Mouse (Mus musculus) gastrocnemius, adult 8-10 months (tissue): Measurements from ENCODE around the gene Kif19a. TPM values are rescaled to one million over a fixed set of nuclear protein-coding genes. Genes with fewer than 3 reads are reported as not detected.

Source experiments
- DNase-seq, 2 experiments: peaks; one replicate each; pipeline ENCODE4 v3.0.0; 2022; ENCODE audit warnings: low spot score in 2 of 2
- total RNA-seq, 4 experiments: library from RNA; stranded (reverse); gene quantifications; 2 replicates each; pipeline ENCODE4 v1.2.4; 2022

The Kif19a gene
- under 1 TPM in 3 of 4 experiments, not detected in 1; 0.62 to 0.82 (median 0.67) TPM for total RNA-seq

GRCm38 (mm10) chr11:114764820-114765818, at the start of gene Kif19a:
Kif19a (plus strand) TSS chr11:114765388.
- DNase-seq, result peak in 1 of 2 experiments; percentile 59

GRCm38 (mm10) chr11:114715531-114715930, 49.7 kb upstream of the Kif19a start:
- peak; percentile 32 to 41 for DNase-seq

- no peak for DNase-seq
Measured at GRCm38 (mm10) chr11:114720535-114720934, 44.7 kb upstream of the Kif19a start.

GRCm38 (mm10) chr11:114722438-114722837, 42.8 kb upstream of the Kif19a start:
- no peak for DNase-seq

- no peak for DNase-seq
Measured at GRCm38 (mm10) chr11:114723030-114723429, 42.2 kb upstream of the Kif19a start.

GRCm38 (mm10) chr11:114724787-114725590, 40.2 kb upstream of the Kif19a start:
- DNase-seq, result peak; percentile 48 to 64

- peak; percentile 40 to 58 for DNase-seq
Measured at GRCm38 (mm10) chr11:114726965-114727825, 38.0 kb upstream of the Kif19a start, which contains the start of gene Dnaic2. Dnaic2 (plus strand) TSS chr11:114727408.

- no peak for DNase-seq
Measured at GRCm38 (mm10) chr11:114727826-114728186, 37.4 kb upstream of the Kif19a start.

GRCm38 (mm10) chr11:114728333-114728732, 36.9 kb upstream of the Kif19a start:
- DNase-seq, result no peak

GRCm38 (mm10) chr11:114729832-114730363, 35.3 kb upstream of the Kif19a start:
- no peak for DNase-seq

GRCm38 (mm10) chr11:114731711-114732110, 33.5 kb upstream of the Kif19a start:
- DNase-seq, result no peak

- no peak for DNase-seq
Measured at GRCm38 (mm10) chr11:114732890-114733289, 32.3 kb upstream of the Kif19a start.

GRCm38 (mm10) chr11:114736111-114736510, 29.1 kb upstream of the Kif19a start:
- no peak for DNase-seq

GRCm38 (mm10) chr11:114736913-114737624, 28.1 kb upstream of the Kif19a start:
- peak in 1 of 2 experiments; percentile 27 for DNase-seq

GRCm38 (mm10) chr11:114740598-114740997, 24.6 kb upstream of the Kif19a start:
- no peak for DNase-seq

- no peak for DNase-seq
Measured at GRCm38 (mm10) chr11:114741451-114741850, 23.7 kb upstream of the Kif19a start.

- DNase-seq, result peak; percentile 84 to 87
Measured at GRCm38 (mm10) chr11:114745134-114745533, 20.1 kb upstream of the Kif19a start.

GRCm38 (mm10) chr11:114747564-114748138, 17.5 kb upstream of the Kif19a start:
- DNase-seq, result no peak

GRCm38 (mm10) chr11:114769911-114770310, 4.7 kb downstream of the Kif19a start:
- DNase-seq, result no peak

- no peak for DNase-seq
Measured at GRCm38 (mm10) chr11:114771896-114772295, 6.7 kb downstream of the Kif19a start.
